Mouse (Mus musculus) hindlimb bud, embryonic 11.5 days (tissue): ENCODE results near the gene Dnajb4.

ENCODE experiments used
- DNase-seq: peaks from one replicate; pipeline ENCODE4 v3.0.0-alpha.2; 2012; ENCODE audit warnings: low read depth, low spot score; ENCODE audit errors: extremely low spot score

Dnajb4 gene

DNA sequence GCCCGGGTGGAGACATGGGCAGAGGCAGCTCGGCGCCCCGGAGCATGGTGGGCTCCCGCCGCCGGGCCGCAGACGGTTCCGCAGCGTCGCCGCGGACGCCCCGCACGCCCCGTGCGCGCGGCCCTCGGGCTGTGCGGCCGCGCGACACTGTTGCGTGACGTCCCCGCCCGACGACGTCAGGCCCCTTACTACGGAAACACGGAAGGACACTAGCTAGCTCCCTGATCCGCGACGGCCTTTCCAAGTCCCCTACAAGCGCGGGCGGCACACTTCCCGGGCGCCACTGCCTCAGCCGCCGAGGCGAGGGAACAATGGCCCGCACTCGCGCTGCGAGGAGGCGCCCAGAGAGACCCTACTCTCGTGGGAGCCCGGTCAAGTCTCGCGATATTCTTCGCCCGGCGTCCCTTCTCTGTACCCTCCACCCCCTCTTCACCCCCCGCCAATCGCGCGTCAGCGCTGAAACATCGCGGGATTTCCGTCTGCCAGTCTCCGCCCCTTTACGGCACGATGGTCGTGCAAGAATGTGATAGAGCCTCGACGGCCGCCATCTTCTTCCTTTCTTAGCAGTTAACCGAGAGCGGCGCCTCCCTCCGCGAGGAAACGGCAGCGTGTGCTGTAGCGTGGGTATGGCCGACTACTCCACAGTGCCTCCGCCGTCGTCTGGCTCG lies at the start of gene Dnajb4, which contains the start of gene Fubp1:
Dnajb4 (minus strand) TSS at position 336 of the 668 bp plus-strand sequence.
Fubp1 (plus strand) TSS at position 456 of the 668 bp plus-strand sequence.
- DNase-seq: peak; percentile 99

DNA sequence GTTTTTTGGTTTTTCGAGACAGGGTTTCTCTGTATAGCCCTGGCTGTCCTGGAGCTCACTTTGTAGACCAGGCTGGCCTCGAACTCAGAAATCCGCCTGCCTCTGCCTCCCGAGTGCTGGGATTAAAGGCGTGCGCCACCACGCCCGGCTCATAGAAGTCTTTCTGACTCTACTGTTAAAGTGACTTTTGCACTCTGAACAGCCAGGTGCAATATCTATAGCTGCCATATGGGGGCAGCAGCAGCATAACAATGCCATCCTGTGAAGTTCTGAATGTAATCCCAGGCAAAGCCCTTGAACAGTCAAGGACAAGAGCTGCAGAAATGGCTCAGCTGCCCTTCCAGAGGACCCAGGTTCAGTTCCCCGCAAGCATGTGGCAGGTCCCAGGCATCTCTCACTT lies 49.3 kb upstream of the Dnajb4 start:
- DNase-seq: peak; percentile 66

GRCm38 (mm10) chr3:152257528-152257927 lies 47.4 kb upstream of the Dnajb4 start:
- DNase-seq: no peak

- DNase-seq: no peak
These were observed 40.4 kb upstream of the Dnajb4 start for GRCm38 (mm10) chr3:152250487-152250886.

DNA sequence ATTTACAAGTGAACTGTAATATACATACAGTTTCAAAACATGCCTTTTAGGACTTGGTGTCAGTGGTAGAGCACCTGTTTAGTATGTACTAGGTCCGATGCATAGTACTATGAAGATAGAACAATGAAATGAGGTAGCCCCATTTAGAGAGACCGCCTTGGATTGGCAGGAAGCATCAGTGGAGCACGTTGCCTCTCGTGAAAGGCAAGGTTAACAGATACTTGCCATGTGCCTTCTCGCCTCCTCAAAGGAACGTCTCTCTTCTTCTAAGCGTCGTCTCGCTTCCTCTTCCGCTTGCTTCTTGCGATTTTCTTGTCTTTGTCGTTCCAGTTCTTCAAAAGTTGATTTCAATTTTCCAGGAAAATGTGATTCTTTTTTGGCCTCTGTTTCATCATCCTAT lies 37.6 kb upstream of the Dnajb4 start:
- DNase-seq: no peak

- no peak for DNase-seq
These were observed 35.3 kb upstream of the Dnajb4 start for GRCm38 (mm10) chr3:152245273-152245910.

DNA sequence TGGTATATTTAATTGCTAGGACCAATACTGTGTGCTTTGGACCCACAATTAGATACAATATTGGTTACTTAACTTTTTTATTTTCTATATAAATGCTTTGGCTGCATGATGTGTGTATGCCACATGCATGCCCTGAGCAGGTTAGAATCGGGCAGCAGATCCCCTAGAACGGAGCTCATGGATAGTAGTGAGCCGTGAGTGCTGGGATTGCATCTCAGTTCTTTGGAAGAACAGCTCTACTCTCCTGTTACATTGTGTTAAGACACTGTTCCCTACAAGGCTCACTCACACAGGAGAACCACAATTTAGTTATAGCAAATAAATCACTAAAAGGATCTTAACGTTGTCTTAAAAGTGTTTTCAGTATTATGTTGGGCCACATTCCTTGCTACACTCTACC lies 33.2 kb upstream of the Dnajb4 start:
- no peak for DNase-seq

DNA sequence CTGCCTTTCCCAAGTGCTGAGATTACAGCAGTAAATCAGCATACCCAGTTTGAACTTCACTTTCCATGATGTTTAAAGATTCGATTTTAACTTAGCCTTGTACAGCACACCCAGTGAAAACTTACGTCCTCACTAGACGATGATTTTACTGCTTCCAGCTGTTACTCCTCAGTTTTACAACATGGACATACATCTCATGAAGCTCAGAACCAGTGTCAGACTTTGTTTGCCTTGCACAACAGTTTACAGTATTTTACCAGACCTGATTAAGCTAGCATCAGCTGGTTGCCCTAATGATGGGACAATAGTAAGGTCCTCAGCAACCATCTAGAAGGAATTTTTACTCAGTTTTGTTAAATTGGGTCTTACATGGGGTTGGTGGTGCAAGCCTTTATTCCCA lies 31.0 kb upstream of the Dnajb4 start:
- DNase-seq: no peak

GRCm38 (mm10) chr3:152239592-152239991 lies 29.5 kb upstream of the Dnajb4 start:
- no peak for DNase-seq

DNA sequence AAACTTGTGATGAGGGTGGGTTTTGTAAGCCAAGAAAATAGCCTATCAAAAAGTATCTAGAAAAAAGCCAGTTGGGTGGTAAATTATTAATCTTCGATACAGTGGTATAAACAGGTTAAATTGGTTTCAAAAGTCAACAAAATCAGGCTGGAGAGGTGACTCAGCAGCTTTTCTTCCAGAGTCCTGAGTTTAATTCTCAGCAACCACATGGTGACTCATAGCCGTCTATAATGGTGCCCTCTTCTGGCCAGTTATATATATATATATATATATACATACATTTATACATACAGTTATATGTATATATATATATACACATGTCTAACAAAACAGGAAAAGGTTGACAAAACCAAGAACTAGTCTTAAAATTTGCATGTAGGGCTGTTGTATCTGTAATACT lies 28.7 kb upstream of the Dnajb4 start:
- no peak for DNase-seq

DNA sequence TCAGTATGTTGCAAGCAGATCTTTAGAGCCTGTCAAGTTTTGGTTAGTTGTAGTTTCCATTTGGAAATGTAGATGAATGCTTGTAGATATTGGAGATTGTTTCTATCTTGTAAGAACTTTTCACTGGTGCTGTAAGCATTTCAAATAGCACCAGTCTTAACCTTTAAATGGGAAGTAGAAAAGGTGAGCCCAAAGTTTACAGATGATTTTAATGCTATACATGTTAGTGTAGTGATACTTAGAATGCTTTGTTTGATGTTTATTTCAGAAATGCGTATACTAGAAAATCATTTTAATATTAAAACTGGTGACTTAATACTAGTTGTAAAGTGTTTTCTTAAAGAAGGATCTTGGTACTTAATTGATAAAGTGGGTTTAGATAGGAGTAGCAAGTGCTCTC lies 25.7 kb upstream of the Dnajb4 start:
- no peak for DNase-seq

GRCm38 (mm10) chr3:152235238-152235637 lies 25.1 kb upstream of the Dnajb4 start:
- DNase-seq: no peak

- no peak for DNase-seq
These were observed 21.4 kb upstream of the Dnajb4 start for GRCm38 (mm10) chr3:152231333-152232100.

DNA sequence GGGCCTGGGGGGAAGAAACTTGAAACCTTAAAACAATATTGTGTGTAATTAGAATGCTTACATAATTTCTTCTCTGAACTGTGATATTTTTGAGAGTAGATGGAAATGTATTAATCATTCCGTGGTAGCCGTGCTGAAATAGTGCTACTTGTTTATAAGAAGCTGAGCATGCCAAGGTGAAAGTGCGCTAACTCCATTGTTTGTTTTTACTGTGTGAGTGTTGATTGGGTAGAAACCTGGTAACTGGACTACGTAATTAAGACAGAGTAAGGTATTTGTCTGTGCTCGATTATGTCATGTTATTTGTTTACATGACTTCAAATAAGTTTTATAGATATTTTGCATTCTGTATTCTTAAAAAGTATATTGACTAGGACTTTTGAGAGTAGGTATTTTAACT lies 19.2 kb upstream of the Dnajb4 start:
- DNase-seq: no peak

DNA sequence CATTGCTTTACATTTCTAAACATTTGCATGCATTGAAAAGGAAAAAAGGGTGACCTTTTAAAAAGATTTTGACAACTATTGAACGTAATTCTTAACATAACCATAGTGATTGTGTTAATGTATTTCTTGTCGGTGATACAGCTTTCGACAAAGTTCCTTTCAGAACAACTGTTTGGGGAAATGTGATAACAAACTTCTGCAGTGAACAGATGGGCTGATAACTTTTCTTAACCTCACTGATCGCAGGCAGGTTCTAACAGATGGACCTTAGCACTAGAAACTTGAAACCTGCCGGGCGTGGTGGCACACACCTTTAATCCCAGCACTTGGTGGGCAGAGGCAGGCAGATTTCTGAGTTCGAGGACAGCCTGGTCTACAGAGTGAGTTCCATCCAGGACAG lies 18.7 kb upstream of the Dnajb4 start:
- DNase-seq: no peak

DNA sequence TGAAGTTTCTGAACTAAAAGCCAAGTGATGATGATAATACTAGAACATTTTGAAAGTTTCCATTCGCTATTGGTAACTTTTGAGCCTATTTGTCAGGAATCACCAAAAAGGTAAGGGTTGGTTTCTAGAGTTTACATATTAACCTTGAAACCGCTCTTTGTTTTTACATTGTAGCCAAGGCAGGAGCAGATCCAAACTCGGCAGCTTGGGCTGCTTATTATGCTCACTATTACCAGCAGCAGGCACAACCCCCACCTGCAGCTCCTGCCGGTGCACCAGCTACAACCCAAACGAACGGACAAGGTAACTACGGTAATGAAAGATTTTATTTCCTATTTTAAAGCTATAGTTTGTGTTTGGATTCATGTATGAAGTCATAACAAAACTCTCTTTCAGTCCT lies 15.8 kb upstream of the Dnajb4 start:
- no peak for DNase-seq

DNA sequence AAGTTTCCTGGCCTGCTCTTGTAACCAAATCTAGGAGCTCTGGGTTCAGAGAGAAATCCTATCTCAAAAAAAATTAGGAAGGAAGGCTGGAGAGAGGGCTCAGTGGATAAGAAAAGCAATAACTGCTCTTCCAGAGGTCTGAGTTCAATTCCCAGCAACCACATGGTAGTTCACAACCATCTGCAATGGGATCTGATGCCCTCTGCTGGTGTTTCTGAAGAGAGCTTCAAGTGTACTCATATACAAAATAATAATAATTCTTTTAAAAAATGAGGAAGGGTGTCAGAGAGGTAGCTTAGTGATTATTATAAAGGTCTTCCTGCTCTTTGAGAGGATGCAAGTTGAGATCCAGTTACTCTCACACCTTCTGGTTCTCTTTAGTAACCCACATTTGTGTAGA lies 14.8 kb upstream of the Dnajb4 start:
- DNase-seq: no peak

GRCm38 (mm10) chr3:152213416-152213815 lies 3.3 kb upstream of the Dnajb4 start:
- no peak for DNase-seq

DNA sequence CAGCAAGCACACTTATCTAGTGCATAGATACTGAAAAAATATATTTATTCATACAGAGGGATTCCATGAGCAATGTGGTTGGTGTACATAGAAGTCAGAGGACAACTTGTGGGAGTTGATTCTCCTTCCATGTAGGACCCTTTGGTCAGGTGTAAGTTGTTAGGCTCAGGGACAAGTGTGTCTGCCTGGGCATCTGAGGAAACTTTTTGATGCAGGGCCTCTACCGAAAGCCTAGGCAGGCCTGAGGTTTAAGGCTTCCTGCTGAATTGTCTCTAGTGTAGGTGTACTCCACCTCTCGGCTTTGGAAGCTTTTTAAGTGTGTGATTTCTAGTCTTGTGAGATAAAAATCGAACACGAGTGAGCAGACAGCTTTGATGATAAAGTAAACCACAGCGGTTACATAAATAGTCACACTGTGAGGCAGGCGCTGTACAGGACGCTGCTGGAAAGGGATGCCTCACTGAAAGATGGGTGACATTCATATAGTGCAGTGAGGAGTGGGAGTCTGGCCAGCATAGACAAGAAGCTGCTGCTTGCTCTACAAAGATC lies 1.7 kb upstream of the Dnajb4 start:
- no peak for DNase-seq

DNA sequence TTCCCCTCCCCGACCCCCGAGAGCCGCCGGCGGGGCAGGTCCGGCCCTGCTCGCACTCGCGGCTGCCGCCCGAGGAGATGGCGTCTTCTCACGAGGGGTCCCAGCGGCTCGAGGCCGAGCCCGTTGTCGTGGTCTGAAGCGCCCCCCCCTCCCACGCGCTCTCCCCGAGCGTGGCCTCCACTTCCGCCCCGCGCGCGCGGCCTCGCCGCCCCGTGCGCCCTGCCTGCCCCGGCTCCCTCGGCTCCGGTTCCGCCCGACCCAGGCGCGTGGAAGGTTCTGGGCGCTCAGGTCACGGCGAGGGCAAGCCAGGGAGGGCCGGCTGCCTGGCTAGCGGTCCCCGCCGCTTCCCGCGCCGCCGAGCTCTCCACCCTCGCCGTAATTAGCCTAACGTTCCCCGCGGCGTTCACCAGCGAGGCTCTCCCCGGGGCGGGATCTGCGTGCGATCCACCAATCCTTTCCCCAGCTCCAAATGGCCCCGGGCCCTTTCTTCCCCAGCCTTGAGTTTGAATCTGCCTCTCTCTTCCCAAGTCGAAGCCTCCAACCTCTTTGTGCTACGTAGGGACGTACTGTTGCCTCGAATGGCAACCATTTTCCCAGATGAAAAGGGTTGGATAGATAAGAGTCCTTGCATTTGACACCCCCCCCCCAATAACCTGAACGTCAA lies 758 bp upstream of the Dnajb4 start:
- no peak for DNase-seq
